Mouse (Mus musculus) ovary, postnatal 36 days (tissue): ENCODE measurements at regions not wholly inside any gene's neighbourhood (a gene's known extent, or its start where the extent isn't known, plus 50 kb on each side); places are given as distances from the start of the nearest gene placed in this dataset.

Experiments
- DNase-seq: peaks from one replicate; pipeline ENCODE4 v3.0.0; 2022; ENCODE audit warnings: low spot score, mixed read lengths

DNA sequence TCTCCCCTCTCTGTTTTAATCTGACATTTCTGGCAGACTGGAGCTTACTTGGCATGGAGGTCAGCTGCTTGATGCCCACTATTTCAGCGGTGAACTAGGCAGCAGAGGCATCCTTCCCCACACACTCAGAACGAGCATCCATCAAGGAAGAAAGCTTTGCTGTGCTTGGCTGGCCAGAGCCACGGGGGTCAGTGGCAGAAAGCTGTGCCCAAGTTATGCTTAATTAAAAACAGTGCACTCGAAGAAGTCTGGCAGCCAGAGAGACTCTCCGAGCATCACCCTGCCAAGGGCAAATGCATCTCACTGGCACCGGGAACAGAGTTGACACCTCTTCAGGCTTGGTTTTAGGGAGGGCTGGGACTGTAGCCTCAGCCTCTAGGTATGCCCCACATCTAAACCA is 168.3 kb downstream of the Gm45692 start:
- no peak for DNase-seq

DNA sequence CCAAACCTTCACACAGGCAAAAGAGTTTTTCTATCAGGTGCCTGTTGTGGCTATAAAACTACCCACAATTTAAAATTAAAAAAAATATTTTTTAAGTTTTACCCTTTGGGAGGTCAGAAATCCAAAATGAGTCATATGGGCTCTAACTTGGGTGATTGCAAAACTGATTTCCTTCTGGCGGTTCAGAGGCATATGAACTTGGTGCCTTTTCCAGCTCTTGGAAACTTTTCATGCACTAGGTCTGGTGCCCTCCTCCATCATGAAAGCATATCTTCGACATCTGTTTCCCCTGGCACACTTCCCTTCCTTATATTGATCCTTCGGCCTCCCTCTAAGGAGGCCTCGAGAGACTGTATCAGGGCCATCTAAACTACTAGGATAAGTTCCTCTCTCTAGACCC is 168.8 kb downstream of the Gm45692 start:
- no peak for DNase-seq

DNA sequence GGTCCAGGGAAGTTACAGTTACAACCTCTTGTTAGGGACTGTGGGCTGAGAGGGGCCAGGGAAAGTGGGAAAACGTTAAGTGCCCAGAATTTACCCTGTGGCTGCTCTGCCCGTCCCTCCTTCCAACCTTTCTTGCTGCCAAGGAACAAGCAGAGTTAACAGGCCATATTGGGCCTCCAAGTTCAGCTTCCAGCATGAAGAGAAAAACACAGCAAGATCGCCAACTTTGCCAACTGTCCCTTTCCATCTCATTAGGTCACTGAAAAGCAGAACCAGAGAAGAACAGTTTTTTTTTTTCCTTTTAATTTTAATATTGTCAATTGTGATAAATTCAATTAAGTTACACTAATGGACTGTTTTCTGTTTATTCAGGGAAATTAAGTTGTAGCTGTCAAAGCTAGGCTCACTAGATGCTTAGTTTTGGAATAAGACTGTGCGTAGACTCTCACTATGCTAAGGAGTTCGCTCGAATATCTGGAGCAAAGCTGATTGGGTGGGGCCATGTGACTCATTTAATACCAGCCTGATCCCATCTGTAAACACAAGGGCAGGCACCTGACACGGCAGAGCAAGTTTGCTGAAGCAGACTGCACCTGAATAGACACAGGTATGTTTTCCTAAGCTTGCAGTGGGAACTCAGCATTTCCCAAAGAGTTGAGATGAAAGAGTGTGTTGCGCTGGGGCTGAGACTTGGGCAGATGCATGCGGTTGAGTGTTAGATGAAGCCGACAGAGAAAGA is 178.9 kb downstream of the Gm45692 start:
- DNase-seq = no peak

DNA sequence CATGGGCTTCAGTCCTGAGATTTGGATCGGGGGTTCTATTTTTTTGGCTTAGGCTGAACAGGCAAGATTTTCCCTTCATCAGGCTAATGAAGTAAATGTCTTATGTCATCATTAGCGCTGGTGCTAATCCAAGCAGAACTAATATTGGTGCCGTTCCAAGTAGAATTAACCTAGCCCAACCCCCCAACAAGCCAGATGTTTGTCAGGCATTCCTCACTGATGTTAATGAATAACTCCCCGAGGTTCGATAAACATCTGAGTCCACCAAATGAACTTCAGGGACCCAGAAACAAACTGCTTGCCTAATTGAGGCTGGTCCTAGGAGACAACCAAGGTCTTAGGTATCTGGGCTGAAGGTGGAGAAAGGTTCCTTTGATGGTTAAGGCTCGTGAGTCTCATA is 180.9 kb downstream of the Gm45692 start:
- no peak for DNase-seq

DNA sequence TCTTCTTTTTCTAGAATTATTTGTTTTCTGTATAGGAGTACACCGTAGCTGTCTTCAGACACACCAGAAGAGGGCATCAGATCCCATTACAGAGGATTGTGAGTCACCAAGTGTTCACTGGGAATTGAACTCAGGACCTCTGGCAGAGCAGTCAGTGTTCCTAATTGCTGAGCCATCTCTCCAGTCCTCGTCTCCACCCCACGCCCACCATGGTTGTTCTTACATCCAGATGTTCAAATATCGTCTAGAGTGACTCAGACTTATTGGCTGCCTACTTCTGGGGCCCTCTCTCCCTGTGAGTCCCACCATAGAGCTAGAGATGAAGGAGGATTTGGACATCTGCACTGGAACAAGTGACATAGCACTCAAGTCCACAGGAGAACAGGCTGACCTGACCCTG is 182.6 kb downstream of the Gm45692 start:
- no peak for DNase-seq

DNA sequence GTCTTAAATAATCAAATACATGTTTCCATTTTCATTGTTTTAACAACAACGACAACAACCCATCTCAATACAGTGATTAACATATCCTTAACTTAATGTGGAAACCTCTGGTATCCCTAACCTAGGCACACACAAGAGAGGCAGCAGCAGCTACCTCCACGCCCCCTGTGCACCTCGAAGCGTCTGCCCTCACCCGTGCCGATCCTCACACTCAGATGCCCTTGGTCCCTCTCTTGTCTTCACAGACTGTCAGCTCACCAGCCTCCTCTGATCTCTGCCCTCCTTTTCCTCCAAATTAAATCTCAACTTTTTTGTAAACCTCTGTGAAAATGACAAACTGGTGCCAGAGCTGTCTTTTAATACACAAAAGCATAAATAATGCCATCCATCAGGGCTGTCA is 185.2 kb downstream of the Gm45692 start:
- no peak for DNase-seq

DNA sequence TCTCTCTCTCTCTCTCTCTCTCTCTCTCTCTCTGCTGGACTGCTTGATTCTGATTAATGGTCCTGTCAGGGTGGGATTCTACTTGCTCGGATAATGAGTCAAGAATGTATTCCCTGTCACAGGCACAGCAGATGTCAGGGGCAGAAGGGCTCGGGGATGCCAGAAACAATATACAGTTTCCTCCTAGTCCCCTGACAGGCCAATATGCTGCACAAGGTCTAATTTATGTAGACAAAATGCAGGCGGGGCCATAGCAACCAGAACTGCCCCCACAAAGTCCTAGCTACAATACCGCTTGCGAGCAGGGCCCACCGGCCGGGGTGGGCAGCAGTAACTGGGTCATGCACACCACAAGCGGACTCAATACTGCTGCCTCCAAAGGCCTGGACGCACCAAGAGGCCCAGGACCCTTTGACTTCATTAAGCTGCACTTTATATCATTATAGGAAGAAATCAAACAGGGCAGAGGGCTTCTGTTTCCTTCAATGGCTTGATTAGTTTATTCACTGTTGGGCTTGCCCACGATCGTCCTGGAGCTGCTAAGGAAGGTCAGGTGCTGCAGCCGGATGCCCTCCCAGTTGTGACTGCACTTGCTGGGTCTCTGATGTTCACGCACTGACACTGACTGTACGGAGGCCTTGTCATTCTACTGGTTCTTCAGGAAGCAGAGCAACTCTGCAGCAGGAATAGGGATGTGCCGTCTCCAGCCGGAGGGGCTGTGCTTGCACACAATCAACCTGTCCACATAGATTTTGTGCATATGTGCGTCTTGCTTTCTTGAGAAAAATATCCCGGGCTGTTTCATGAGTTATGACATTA is 185.9 kb downstream of the Gm45692 start:
- DNase-seq = no peak

DNA sequence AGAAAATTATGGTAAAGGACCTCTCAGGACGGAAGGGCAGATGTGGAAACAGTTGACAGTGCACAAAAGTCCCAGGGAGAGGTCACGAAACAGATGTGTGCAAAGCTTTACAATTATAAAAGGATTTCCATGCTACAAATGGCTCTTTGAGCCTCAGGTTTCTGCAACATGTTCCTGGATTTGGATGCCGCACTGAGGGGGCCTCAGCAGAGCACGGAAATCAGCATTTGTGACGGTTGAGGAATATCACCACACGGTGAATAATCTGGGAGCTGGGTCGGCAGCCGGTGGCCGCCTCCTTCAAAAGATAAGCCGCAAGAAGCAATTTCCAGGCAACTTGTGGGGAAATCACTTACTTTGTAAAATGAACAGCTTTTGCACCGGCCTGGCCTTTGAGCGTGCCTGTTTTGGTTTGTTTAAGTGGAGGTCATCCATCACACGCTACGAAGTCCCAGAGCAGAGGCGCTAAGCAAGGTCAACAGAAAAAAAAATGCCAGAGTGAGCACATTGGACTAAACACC is 188.8 kb downstream of the Gm45692 start:
- DNase-seq = no peak

DNA sequence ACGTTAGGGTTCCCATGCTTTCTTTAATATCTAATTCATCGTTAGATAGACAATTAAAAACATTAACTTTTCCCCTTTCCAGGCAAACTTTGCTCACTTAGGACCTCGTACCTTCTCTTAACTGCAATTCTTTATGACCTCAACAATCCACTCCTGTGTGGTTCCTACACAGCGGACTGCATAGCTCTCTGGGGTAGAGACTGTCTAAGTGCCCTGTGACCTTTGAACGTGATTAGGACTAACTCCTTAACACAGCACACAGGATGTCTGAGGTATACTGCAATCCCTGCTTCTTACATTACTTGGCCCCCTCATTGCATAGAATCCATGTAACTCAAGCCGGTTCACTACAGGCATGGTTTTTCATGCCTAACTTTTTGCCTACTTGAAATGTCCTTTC is 190.4 kb downstream of the Gm45692 start:
- DNase-seq = no peak

DNA sequence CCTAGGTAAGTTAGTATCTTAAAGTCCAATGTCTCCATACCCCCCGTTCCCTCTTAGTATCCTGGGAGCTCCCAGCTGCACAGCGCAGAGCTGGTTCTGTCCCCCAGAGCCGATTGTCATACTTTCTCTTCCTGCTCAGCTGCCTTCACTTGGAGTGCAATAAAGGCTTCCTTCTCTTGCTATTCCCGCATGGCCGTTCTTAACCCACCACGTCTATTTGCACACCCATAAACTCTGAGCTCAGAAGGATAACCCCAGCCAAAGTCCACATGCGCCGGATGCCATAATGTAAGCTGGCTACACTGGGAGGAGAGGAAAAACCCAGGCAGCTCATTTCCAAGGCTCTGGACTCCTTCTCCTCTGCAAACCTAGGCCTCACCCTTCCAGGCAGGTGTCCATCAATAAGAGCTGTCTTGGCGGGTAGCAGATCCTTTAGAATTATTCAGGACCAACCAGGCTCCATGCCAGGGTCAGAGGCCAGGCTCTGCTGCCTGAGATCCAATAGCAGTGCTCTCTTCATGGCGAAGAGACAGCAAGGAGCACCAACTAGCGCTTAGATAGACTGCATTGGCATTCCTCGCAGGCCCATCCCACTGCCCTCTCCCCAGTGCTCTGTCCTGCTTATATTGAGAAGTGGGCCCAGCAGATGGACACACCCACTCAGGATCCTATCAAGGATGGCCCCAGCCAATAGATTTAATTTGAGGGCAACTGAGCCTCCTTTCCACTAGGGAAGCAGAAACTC is 204.4 kb downstream of the Gm45692 start:
- DNase-seq = no peak

DNA sequence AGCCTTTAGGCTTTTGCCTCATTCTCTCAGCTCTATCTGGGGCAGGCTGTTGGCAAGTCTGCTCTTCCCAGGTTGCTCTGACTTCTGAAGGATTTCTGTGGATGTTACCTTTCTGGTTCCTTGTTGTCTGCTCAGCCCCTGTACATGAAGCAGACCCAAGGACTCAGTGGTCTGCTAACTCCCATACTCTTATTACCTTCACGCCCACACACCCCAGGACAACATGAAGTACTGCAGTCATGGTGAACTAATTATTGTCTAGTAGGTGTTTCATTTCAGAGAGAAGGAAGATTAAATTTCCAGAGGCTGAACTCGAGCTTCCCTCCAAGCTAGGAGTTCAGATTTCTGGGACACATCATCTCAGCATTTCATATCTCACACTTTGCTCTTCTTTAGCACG is 205.3 kb downstream of the Gm45692 start:
- no peak for DNase-seq

DNA sequence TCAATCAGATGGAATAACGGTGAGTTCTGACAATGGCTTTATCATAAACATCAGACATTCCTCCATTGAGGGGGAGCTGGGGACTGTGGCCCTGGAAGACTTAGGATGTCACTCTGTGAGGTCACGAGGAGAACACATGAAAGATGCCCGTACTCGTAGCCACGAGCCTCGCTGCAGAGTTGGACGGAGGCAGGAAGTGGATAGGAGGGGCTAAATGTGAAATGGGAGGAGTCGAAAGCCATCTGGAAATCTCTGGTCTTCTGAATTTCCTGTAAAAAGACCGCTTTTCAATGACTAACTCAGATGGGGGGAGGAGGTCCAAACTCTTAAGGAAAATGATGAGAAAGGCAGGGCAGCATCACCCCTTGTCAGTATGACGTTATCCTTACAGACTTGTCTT is 210.5 kb downstream of the Gm45692 start:
- DNase-seq = no peak

DNA sequence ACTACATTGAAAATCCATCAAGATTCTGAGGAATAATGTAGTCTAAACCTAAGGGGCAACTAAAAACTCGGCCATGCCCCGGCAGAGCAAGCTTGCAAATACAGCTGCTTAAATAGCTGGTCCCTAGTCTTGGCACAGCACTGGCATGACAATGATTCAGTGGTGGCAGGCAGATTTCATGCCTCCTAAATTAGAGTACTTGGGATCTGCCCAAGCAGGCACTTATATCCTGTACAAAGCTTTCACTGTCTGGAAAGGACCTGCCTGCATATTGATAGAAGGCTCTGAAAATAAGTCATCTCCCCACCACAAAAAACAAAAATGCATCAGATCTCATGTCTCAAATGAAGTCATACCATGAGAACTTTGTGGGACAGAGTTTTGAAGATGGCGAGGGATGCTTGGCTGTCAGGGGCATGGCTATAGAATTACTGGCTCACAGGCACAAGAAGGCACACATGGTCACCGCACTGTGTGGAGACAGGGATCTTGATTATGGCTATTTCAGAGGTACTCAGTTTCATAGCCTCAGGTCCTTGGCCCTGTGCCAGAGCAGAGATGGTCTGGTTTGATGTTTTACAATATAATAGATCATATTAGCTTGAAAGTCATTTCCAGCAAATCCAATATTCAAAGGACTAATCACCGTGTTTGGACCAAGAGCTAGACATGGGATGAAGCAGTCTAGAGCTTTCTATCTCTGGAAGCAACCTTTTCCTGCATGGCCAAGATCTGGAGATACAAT is 217.7 kb downstream of the Gm45692 start:
- no peak for DNase-seq

DNA sequence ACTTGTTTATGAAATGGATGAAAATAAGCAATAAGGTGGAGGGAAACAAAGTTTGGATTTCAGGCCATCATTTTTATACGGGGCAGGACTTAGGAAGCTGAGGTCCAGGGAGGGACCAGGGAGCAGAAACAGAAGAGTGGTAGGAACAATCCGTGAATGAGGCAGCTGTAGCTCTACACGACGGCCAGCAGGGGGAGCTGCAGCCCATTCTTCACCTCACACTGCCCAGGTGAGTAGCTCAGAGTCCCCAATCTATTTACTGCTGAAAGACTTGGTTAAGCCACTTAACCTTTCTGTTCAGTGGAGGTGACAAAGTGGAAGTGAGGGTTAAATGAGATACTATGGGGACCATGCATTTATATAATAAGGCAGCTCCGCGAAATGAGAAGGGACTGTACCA is 225.7 kb downstream of the Gm45692 start:
- peak; percentile 70 for DNase-seq

DNA sequence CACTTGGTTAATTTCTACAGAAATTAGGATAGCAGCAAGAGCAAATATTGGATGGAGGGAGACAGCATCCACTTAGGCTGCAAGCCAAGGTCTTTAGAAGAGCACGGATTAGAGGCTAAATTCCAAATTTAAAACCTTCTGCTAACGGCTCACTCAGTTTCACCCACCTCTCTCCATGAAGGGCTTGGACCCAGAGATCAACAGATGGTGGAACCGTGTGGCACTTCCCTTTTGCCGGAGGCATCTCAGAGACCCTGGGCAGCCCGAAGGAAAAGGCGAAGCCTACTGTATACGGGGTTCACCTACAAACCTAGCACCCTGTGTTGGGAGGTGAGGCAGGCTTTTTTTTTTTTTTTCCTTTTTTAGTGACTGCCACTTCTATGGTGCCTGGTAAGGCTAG is 229.9 kb downstream of the Gm45692 start:
- no peak for DNase-seq

DNA sequence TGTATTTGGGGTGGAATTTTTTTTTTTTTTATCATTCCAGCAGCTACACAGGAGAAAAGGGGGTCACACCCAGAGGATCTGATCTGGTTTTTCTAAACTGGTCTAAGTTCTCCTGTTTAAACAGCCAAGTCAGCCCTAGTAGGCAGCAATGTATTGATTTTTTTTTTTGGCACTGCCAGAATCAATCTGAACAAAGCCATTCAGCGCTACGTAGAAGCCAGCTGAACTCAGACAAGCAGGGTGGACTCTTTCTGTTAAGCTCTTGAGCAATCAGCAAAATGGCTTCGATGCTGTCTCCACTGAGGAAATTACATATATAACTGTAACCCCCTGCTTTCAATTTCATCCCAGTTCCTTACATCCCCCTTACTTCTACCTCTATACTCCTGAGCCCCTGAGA is 230.5 kb downstream of the Gm45692 start:
- DNase-seq = no peak

DNA sequence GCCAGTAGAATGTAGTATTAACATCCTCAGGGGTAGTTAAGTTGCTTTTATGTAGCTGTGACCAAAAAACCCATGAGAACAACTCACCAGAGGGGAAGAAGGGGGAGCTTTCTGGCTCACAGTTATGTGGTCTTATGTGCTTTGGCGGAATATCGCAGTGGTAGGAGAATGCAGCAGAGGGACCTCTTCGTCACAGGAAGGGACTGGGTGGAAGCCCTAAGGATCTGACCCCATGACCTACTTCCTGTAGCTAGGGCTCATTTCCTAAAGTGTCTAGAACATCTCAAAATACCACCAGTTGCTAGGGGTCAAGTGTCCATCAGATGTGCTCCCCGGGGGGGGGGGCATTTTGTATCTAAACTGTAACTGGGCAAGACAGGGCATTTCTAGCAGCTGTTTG is 231.3 kb downstream of the Gm45692 start:
- no peak for DNase-seq

DNA sequence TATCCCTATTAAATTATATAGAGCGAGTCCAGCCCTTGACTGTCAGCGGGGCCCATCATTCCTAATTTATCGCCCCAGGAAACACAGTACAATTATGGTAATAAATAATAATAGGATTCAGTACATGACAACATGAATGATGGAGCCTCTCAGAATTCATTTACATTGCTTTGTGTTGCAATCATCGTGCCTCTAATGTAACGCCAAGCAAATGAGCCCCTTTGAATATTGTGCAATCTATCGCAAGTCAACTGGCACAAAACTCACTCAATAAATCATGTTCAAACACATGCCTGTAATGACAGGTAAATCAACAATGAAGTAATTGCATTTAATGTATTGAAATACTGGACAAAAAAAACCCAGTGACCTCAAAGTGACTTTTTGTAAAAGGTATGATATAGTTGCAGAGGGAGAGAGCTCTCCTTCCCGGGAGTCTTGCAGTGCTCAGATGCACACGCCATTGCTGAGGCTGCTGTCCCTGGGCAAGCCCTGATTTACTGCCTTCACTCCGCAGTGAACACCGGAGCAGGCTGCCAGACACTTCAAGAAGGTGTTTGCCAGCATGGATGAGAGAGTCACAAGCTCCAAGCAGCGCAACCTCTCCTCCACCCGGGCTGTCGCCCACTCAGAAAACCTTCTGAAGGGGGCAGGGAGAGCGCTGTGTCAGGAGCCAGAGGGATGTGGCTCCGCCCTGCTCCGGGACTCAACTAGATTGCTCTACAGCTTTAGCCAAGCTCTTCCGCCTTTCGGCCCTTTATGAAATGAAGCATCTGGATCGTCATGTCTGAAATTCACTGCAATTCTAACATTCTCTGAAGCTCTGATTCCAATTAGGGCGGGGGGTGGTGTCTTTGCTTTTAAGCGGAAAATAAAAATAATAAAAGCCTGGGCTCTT is 232.6 kb downstream of the Gm45692 start:
- peak; percentile 52 for DNase-seq

DNA sequence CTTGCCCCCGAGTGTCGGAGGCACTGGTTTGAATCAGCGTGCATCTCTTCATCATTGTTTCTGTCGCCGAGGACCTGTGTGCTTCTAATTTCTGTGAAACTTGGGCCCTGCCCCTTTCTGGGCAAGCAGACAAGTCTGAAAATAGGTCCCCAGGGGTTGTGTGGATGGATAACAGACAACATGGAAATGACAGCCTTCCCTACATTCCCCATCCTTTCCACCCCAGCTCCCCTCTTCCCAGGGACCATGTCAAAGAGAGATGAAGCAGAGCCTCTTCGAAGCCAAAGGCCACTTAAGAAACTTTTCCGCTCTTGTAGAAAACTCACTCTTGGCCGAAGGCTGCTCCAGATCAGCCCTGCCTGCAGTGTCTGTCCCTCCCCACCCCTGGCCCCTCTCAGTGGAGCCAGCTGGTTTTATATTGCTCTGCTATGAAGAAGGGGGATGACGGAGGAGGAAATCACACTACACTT is 233.2 kb downstream of the Gm45692 start:
- DNase-seq = peak; percentile 38

DNA sequence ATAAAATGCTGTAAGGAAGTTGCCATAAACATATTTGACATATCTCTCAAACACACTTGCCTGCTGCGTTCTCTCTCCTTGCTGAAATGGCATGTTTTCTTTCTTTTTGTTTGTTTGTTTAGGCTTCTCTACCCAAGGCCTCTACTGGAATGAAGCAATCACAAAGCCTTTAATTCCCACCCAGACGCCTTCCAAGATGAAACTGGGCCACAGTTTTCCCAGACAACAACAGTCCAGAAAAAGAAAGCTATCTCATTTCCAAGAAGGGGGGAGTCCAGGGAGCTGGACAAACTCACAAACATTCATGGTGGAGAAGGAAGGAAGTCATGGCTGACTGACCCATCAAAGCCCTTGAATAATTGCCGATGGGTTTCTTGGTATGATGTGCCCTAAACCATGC is 234.1 kb downstream of the Gm45692 start:
- no peak for DNase-seq

DNA sequence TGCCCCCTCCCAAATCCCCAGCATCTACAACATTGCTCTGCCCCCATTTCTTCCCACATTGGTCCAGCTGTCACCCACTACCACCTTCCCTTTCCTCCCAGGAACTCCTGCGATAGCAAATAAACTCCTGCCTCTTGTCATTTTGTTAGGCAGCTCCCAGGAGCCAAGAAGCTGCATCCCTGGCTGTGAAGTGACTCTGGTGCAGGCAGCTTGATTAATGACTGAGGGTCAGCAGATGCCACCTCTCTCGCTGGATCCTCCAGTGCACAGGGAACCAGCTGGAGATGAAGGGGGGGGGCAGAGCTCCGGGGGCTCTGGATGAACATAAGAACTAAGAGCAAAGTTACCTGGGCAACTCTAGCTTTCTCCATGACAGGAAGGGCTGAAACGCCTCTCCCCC is 235.2 kb downstream of the Gm45692 start:
- DNase-seq = no peak
